Mouse (Mus musculus) stomach, embryonic 15.5 days (tissue): ENCODE results near the gene Gm21119. TPM values are rescaled to one million over a fixed set of nuclear protein-coding genes. Genes with fewer than 3 reads are reported as not detected.
A peak's percentile ranks its signal among the peaks of the same experiment; 100 is the strongest.
"Not testable (repeated sequence)": the region's sequence is repeated elsewhere in the genome, so short reads cannot be mapped to it uniquely, and the experiment has no call there.

Experiments used
- ATAC-seq: fragments of 200-750 bp; cut with Nextera tagmentation; 2 replicates; pipeline ENCODE4 v1.8.0; 2017; ENCODE audit warnings: low read depth, moderate number of reproducible peaks, moderate TSS enrichment; ENCODE audit not compliant: insufficient read depth, low FRiP score
- H3K27ac ChIP-seq: fragments of 300-500 bp; sonication (generic); 2 replicates; pipeline ENCODE4 v1.5.1; 2015; ENCODE audit warnings: mild to moderate bottlenecking, inconsistent platforms
- H3K27me3 ChIP-seq: fragments of 300-500 bp; sonication (generic); replicated peaks from 2 replicates; pipeline ENCODE4 v1.6.1; 2015; ENCODE audit warnings: inconsistent platforms
- H3K36me3 ChIP-seq: fragments of 300-500 bp; sonication (generic); 2 replicates; pipeline ENCODE4 v1.6.1; 2015; ENCODE audit warnings: inconsistent platforms
- H3K4me1 ChIP-seq: fragments of 300-500 bp; sonication (generic); 2 replicates; pipeline ENCODE4 v1.6.1; 2015; ENCODE audit warnings: inconsistent platforms
- H3K4me2 ChIP-seq: fragments of 300-500 bp; sonication (generic); 2 replicates; pipeline ENCODE4 v1.6.1; 2015; ENCODE audit warnings: mild to moderate bottlenecking, inconsistent platforms
- H3K4me3 ChIP-seq: fragments of 300-500 bp; sonication (generic); replicated peaks from 2 replicates; pipeline ENCODE4 v1.5.1; 2015; ENCODE audit warnings: inconsistent platforms
- H3K9ac ChIP-seq: fragments of 300-500 bp; sonication (generic); 2 replicates; pipeline ENCODE4 v1.6.1; 2015; ENCODE audit warnings: inconsistent platforms
- H3K9me3 ChIP-seq: fragments of 300-500 bp; sonication (generic); 2 replicates; pipeline ENCODE4 v1.6.1; 2016; ENCODE audit warnings: inconsistent platforms
- WGBS: fragments of 180-500 bp; shearing (Covaris S2); methylation state at CpG from one replicate; pipeline ENCODE4 v1.1.7; 2015; 5-methylcytosine and 5-hydroxymethylcytosine counted together
- polyA plus RNA-seq: library from polyadenylated mRNA; unstranded; fragments of >200 nt; fragmentation: Nextera tagmentation; extraction: Ambion mirVana; gene quantifications from 2 replicates; pipeline ENCODE4 v1.2.1, GENCODE M21; 2015

The Gm21119 gene
- polyA plus RNA-seq, 1 experiment from 2014 or later, result 0.44 TPM

- peak; percentile 71 for ATAC-seq
- H3K9me3 ChIP-seq, H3K9ac ChIP-seq, H3K27ac ChIP-seq, H3K4me1 ChIP-seq, H3K27me3 ChIP-seq, H3K4me2 ChIP-seq, H3K36me3 ChIP-seq, H3K4me3 ChIP-seq: not testable (repeated sequence)
- 72% methylated on average over 10 of the region's 13 CpGs for WGBS
Measured at GRCm38 (mm10) chr8:20596842-20597708, 17.6 kb upstream of the Gm21119 start.

- not testable (repeated sequence) for H3K4me3 ChIP-seq, H3K9me3 ChIP-seq, H3K4me2 ChIP-seq, H3K9ac ChIP-seq, H3K27me3 ChIP-seq, H3K36me3 ChIP-seq, H3K4me1 ChIP-seq, H3K27ac ChIP-seq
- ATAC-seq, result peak; percentile 70; the same call in 1 of the 2 replicates
- WGBS, result 75% methylated on average over 9 of the region's 10 CpGs
Measured at GRCm38 (mm10) chr8:20598300-20599170, 16.2 kb upstream of the Gm21119 start.

GRCm38 (mm10) chr8:20599350-20599749, 15.4 kb upstream of the Gm21119 start:
- H3K9me3 ChIP-seq, H3K4me1 ChIP-seq, H3K27ac ChIP-seq, H3K4me2 ChIP-seq, ATAC-seq, H3K36me3 ChIP-seq, H3K4me3 ChIP-seq, H3K9ac ChIP-seq, H3K27me3 ChIP-seq: not testable (repeated sequence)
- WGBS, result 81% methylated on average over 4 of the region's 6 CpGs

GRCm38 (mm10) chr8:20610856-20611255, 3.9 kb upstream of the Gm21119 start:
- WGBS, result 24% methylated on average over 1 of the region's 1 CpGs
- H3K4me2 ChIP-seq, H3K4me1 ChIP-seq, H3K9ac ChIP-seq, H3K4me3 ChIP-seq, H3K9me3 ChIP-seq, ATAC-seq, H3K27ac ChIP-seq, H3K27me3 ChIP-seq, H3K36me3 ChIP-seq: not testable (repeated sequence)

DNA sequence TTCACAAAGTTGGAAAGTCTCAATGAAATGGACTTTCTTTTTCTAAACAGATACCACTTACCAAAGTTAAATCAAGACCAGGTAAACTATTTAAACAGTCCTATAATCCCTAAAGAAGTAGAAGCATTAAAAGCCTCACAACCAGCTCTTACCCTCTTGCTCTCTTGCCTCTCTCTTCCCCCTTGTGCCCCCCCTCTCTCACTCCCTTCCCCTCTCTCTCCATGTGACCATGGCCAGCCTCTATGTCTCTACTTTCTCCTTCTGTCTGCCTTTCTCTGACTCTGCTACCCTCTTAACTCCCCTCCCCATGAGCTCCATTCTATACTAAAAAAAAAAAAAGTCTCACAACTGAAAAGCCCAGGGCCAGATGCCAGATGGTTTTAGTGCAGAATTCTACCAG, 2.0 kb upstream of the Gm21119 start:
- H3K36me3 ChIP-seq, H3K9ac ChIP-seq, H3K27me3 ChIP-seq, H3K4me3 ChIP-seq, H3K9me3 ChIP-seq, H3K4me2 ChIP-seq, H3K27ac ChIP-seq, H3K4me1 ChIP-seq, ATAC-seq: not testable (repeated sequence)

GRCm38 (mm10) chr8:20630766-20631165, 16.0 kb downstream of the Gm21119 start:
- H3K27me3 ChIP-seq, H3K9me3 ChIP-seq, H3K4me3 ChIP-seq, H3K4me1 ChIP-seq, ATAC-seq, H3K36me3 ChIP-seq, H3K4me2 ChIP-seq, H3K9ac ChIP-seq, H3K27ac ChIP-seq: not testable (repeated sequence)
- 42% methylated on average over 1 of the region's 1 CpGs for WGBS

DNA sequence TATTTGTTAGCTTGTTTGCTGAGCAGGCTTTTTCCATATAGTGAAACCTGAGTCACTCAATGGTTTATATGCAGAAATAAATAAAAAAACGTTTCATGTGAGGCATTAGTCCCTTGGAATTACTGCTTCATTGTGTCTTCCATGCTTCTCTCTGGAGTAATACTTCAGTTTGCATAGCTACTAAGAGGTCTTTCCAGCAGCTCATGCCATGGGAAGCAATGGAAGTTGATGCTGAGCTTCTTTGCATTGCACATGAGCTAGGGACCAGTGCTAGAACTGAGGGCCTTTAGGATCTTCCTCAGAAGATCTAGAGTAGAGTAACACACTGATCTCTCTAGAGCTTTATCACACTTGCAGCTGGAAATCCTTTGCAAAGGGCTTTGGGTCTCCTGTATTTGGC, 23.2 kb downstream of the Gm21119 start:
- H3K4me3 ChIP-seq, ATAC-seq: not testable (repeated sequence)

GRCm38 (mm10) chr8:20643536-20643935, 28.8 kb downstream of the Gm21119 start:
- H3K4me1 ChIP-seq, H3K4me2 ChIP-seq, H3K9me3 ChIP-seq, H3K4me3 ChIP-seq, H3K9ac ChIP-seq, H3K36me3 ChIP-seq, ATAC-seq, H3K27ac ChIP-seq, H3K27me3 ChIP-seq: not testable (repeated sequence)
- no CpG with 5 or more reads among the region's 1 CpGs for WGBS

More for the DNA sequence above, 23.2 kb downstream of the Gm21119 start:
- H3K27ac ChIP-seq, H3K9ac ChIP-seq, H3K36me3 ChIP-seq, H3K4me2 ChIP-seq, H3K27me3 ChIP-seq, H3K9me3 ChIP-seq, H3K4me1 ChIP-seq: not testable (repeated sequence)
- 32% methylated on average over 1 of the region's 1 CpGs for WGBS

DNA sequence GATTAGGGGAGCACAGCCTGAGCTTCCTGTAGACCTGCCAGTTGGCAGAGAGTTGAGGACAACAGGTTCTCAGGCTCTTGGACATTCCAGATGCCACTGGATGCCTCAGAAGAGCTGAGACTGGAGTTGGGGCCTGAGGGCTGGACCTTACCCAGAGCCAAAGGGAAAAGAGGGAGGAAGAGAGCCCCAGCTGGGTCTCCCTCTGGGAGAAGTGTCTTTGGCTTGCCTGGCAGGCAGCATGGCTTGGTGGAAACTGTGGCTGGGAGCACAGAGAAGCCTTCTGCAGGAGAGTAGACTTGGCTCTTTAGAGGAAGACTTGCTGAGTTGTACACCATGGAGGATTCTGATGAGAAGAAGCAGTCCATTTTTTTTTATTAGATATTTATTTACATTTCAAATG, 38.3 kb downstream of the Gm21119 start:
- H3K9ac ChIP-seq, H3K27me3 ChIP-seq, ATAC-seq, H3K9me3 ChIP-seq, H3K36me3 ChIP-seq, H3K27ac ChIP-seq, H3K4me2 ChIP-seq, H3K4me1 ChIP-seq, H3K4me3 ChIP-seq: not testable (repeated sequence)

DNA sequence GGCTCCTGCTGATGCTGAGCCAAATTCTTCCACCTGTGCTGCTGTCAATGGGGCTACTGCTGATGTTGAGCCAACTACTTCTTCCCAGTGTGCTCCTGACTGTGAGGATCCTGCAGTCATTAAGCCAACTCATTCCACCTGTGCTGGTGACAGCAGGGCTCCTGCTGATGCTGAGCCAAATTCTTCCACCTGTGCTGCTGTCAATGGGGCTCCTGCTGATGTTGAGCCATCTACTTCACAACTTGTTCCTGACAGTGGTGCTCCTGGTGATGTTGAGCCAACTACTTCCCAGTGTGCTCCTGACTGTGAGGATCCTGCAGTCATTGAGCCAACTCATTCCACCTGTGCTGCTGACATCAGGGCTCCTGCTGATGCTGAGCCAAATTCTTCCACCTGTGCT, 63.7 kb downstream of the Gm21119 start:
- not testable (repeated sequence) for H3K27me3 ChIP-seq, H3K4me3 ChIP-seq, H3K9me3 ChIP-seq, H3K27ac ChIP-seq, H3K36me3 ChIP-seq, H3K4me2 ChIP-seq, H3K9ac ChIP-seq, H3K4me1 ChIP-seq, ATAC-seq
